Mouse (Mus musculus) v-Abl transformed pro-B cells (cell line): ENCODE measurements around the gene Adprhl2.

ENCODE experiments used
- in situ Hi-C, 2 experiments: fragments of 400-800 bp; cut with MboI; formaldehyde crosslinking; loops; one replicate each; pipeline ENCODE4 v1.15.1; 2025; ENCODE audit not compliant: unreplicated experiment in 2 of 2

The Adprhl2 gene

GRCm38 (mm10) chr4:126309922-126310309 is 11.6 kb downstream of the Adprhl2 start:
- in situ Hi-C loops = loop anchor here (5.0 to 25.0 kb wide), 6 partner anchors 38 to 1148 kb away; partner anchors contain the start of gene Trappc3 (in 1 of the 2)

DNA sequence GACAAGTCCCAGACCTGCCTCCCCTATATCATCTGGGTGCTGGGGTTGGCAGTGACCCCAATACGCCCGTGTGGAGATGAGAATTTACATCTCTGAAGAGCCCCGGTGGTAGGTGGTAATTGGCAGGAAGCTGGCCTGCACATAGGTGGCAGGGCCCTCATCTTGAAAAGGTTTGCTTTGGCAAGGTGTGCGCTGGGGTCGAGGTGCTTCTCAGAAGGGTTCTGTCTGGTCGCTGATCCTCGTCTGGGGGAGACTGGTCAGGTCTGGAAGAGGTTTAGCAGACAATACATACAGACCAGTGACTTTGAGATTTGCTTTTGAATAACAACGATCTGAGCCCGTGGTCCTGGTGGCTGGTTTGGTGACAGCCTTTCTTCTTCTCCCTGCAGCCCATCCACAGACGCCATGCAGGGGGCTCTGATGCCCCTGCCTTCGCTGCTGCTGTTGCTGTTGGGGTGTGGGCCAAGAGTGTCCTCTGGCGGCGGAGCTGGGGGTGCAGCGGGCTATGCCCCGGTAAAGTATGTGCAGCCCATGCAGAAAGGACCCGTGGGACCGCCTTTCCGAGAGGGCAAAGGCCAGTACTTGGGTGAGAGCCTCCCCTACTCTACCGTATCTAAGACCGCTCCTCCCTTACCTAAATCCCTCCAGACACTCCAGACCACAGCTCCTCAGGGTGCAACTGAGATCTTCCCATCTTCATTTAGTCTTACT is 12.1 kb downstream of the Adprhl2 start:
- in situ Hi-C loops = loop anchor here (5.0 to 25.0 kb wide), 6 partner anchors 37 to 1147 kb away; partner anchors contain the start of gene Trappc3 (in 1 of the 2)

- in situ Hi-C loops = loop anchor here (5.0 to 25.0 kb wide), 6 partner anchors 35 to 1145 kb away; partner anchors contain the start of gene Trappc3 (in 1 of the 2)
These were observed 14.7 kb downstream of the Adprhl2 start for GRCm38 (mm10) chr4:126306827-126307226.

DNA sequence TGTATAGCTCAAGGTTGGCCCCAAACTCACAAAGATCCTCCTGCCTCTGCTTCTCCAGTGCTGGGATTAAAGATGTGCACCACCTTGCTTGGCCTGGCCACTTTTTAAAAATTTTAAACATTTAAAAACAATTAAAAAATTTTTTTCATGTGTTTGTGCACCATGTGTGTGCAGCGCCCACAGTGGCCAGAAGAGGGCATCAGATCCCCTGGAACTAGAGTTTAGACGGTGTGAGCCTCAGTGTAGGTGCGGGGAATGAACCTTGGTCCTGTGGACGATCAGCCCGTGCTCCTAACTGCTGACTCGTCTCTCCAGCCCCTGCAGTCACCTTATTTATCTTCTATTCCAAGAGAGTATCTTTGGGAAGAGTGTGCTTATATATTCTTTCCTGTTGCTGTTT is 15.4 kb downstream of the Adprhl2 start:
- in situ Hi-C loops = loop anchor here (5.0 to 25.0 kb wide), 6 partner anchors 34 to 1144 kb away; partner anchors contain the start of gene Trappc3 (in 1 of the 2)

DNA sequence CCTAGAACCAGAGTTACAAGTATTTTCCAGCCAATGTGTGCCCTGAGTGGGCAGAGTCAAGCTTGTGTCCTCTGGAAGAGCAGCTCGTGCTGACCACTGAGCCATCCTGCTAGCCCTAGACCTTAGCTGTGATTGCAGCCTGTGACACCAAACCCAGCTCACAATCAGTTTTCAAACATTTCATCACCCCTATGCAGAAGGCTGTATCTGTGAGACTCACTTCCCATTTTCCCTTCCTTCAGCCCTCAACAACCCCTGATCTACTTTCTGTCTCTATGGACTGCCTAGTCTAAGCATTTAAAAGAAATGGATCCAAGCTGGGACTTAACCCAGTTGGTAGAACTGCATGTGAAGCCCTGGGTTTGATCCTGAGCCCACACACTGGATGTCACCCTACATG is 16.1 kb downstream of the Adprhl2 start:
- in situ Hi-C loops = loop anchor here (5.0 to 25.0 kb wide), 6 partner anchors 33 to 1143 kb away; partner anchors contain the start of gene Trappc3 (in 1 of the 2)

GRCm38 (mm10) chr4:126303877-126304276 is 17.6 kb downstream of the Adprhl2 start:
- in situ Hi-C loops = loop anchor here in 1 of 2 experiments (25.0 kb wide), 1 partner anchor 1142 kb away; no protein-coding TSS in a partner anchor

GRCm38 (mm10) chr4:126301584-126302309 is 19.8 kb downstream of the Adprhl2 start:
- in situ Hi-C loops = loop anchor here in 1 of 2 experiments (25.0 kb wide), 1 partner anchor 1139 kb away; no protein-coding TSS in a partner anchor

- in situ Hi-C loops = loop anchor here in 1 of 2 experiments (25.0 kb wide), 1 partner anchor 1139 kb away; no protein-coding TSS in a partner anchor
These were observed 20.5 kb downstream of the Adprhl2 start for GRCm38 (mm10) chr4:126300916-126301583.

DNA sequence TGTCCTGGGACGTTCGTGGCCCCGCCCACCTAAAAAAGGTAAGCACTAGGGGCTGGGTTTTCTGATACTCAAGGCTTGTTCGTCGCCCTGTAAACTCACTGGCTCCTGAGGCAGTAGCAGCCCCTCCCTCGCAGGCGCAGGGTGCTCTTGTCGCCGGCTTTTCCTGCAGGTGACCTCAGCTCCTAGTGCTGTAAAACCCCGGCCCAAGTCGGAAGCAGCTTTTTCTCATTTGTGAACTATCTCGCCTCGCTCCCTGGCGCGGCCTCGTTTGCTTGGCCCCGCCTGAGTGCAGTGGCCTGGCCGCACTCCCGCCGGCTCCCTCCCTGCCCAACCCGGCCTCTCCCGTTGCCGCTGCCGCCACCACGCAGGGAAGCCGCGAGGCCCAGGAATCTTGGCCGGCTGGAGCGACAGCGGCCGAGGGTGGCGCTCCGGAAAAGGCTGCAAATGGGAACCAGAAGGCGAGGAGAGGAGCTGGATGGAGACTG is 24.8 kb downstream of the Adprhl2 start:
- in situ Hi-C loops = no loop called here

DNA sequence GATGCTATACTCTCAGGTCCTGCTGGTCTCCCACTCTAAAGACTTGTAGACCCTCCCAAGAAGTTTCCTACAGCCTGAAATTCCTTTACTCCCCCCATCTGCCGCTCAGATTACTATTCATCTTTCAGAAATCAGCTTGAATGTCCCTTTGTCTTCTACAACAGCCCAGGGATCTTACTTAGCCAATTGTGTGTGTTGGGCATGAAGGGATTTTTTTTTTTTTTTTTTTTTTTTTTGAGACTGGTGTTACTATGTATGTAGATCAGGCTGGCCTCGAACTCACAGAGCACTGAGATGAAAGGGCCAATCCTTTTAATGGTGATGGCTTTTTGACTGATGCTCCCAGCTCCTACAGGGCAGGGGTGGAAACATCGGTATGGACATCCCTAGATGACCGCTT is 25.6 kb downstream of the Adprhl2 start:
- in situ Hi-C loops = no loop called here

- in situ Hi-C loops = no loop called here
These were observed 26.4 kb downstream of the Adprhl2 start for GRCm38 (mm10) chr4:126295152-126295551.

DNA sequence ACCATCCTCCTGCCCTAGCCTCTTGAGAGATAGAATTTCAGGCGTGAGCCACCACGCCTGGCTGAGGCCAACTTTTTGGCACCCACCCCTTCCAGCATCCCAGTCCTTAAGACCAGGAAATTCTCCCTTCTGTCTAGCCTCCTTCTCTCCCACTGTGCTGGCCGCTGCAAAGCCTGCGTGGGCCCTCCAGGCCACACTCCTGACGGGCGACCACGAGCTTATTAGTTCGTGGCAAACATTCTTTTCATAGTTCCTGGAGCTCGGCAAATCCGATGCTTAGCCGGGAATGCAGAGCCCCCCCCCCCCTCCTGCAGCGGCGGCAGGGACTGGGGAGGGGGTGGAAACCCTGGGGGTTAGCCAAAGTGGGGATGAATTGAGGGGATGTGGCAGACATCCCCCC is 30.3 kb downstream of the Adprhl2 start:
- in situ Hi-C loops = no loop called here

GRCm38 (mm10) chr4:126290314-126290713 is 31.2 kb downstream of the Adprhl2 start:
- in situ Hi-C loops = no loop called here

GRCm38 (mm10) chr4:126288085-126288666 is 33.3 kb downstream of the Adprhl2 start:
- in situ Hi-C loops = no loop called here

DNA sequence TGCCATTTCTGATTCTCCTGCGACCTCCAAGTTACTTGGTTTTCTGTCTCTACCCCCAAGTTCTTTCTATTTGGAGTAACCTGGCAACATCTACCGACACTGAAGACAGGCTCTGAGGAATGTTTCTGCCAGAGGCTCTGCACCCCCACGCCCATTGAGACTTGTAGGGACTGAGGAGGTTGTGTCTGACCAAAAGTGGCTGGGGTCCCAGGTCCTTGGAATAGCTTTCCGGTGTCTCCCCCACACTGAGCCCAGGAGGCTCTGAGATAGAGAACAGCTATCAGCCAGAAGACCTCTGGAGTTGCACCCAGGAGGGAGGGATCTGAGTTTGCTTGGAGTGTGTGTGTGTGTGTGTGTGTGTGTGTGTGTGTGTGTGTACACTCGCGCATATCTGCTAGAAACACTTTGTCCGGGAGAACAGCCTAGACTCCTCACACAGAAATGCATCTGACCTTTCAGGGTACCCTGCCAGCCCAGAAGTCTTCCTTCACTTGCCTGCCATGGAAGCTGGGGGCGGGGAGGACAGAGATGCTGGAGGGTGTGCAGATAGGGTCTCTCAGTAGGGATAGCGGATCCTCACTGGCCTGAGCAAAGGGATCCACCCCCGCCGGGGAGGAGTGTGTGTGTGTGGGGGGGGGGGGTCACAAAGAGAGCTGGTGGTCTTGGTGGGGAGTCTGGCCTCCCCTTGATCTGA is 34.1 kb downstream of the Adprhl2 start:
- in situ Hi-C loops = no loop called here

- in situ Hi-C loops = no loop called here
These were observed 35.0 kb downstream of the Adprhl2 start, which contains the start of gene Col8a2 for GRCm38 (mm10) chr4:126286492-126286891. Col8a2 (plus strand) TSS chr4:126286793.

- in situ Hi-C loops = no loop called here
These were observed 37.9 kb downstream of the Adprhl2 start for GRCm38 (mm10) chr4:126283582-126283981.

DNA sequence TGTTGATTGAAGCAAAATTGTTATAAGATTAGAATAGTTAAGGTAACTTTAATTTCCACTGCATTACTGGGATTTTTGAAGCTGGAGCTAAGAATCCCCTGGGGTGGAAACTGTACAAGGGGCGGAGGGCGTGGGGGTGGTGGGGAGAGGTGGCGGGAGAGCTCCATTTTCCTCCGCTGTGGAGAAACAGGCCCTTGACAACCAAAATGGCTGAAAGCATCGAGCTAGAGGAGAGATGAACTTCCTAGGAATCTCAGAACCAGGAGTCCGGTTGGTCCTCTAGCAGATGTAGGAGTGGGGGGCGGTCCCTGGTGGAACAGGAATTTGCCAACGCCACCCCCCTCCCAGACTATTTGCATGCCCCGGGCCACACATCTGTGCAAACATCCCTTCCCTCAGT is 39.8 kb downstream of the Adprhl2 start:
- in situ Hi-C loops = no loop called here

- in situ Hi-C loops = no loop called here
These were observed 42.5 kb downstream of the Adprhl2 start for GRCm38 (mm10) chr4:126278961-126279360.

GRCm38 (mm10) chr4:126278565-126278915 is 43.0 kb downstream of the Adprhl2 start:
- in situ Hi-C loops = no loop called here
